Mouse (Mus musculus): ENCODE results near the gene Bmyc. TPM values are rescaled to one million over a fixed set of nuclear protein-coding genes. Genes with fewer than 3 reads are reported as not detected.
"Not testable (repeated sequence)": the region's sequence is repeated elsewhere in the genome, so short reads cannot be mapped to it uniquely, and the experiment has no call there.

Bmyc gene
- polyA plus RNA-seq, 1 experiment: 30.9 TPM

DNA sequence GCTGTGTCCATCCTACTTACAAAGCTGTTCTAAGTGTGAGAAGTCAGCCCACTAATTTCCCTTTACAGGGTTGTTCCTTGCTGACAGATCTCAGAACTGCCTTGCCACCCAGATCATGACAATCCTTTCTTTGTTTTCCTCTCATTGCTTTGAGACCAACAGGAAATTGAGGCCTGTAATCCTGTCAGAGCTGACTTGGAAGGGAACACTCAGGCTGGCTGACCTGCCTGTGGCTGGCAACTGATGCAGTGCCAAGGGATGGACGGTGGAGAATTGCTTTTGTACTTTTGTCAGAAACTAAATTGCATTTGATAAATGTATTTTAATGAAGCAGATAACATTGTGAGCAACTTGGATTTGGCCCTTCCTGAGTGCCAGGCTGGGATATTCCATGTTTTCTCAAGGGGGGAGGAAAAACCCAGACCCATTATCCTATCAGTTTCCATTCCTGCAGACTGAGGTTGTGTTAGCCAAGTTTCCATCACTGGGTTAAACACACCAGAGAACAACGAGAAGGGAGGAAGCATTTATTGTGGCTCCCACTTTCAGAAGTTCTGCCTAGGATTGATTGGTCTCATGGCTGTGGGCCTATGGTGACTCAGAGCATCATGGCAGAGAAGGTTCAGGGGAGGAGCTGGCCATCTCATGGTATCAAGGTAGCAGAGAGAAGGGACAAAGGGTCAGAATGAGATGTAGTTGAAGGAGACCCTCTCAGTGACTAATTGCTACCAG is 26.8 kb downstream of the Bmyc start:
- no peak for DNase-seq (ENCODE audit: low spot score)

DNA sequence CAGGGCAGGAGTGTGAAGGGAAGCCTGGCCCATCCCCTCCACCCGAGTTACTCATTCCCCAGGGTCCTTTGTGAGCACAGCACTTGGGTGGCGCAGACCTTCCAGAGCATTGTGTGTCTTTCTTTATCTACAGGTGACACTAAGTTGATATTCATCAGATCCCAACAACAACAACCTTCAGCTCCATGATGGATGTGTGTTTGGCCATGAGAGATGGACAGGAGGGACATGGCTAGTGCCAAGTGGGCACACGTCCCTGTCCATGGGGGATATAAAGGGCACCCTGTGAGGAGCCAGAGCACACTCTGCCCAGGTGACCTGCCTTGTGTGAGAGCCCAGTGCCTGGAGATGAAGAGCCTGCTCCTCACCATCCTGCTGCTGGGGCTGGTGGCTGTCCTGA is 30.2 kb downstream of the Bmyc start, which contains the start of gene Obp2b:
TSS of gene Obp2b (plus strand) at position 301 of the 400 bp plus-strand sequence.
- DNase-seq (ENCODE audit: low spot score): not testable (repeated sequence)

DNA sequence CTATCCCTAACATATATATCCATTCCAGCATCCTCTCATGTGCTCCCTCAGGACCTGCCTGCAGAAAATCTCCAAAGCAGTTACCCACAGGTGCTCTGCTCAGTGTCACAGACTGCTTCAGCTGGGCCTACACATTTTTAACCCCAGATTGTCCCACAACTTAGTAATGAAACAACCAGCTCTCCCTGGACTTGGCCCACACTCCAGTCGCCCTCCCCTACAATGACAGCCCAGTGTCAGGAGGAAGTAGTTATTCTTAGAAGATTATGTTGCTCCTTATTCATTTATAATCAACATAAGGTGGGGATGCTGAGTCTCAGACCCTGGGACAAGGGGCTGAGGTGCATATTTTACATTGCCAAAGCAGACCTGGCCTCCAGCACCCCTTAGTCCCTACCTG is 35.1 kb downstream of the Bmyc start:
- no peak for DNase-seq (ENCODE audit: low spot score)

DNA sequence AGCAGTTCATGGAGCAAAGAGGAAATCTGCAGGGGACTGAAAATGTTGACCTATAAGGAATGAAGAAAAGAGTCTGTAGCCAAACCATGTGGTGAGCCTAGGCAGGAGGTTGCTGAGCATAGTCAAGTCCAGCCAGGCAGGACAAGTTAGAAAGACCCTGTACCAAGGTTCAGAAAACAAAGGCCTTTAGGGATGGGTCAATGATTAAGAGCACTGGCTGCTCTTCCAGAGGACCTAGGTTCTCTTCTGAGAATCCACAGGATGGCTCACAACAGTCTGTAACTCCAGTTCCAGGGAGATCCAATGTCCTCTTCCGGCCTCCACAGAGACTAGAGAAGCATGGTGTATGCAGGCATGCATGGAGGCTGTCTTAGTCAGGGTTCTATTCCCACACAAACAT is 47.7 kb downstream of the Bmyc start:
- DNase-seq (ENCODE audit: low spot score): no peak

Other genes starting within 250 kb of the Bmyc start
- gene Clic3, start 249.9 kb upstream of the Bmyc start, polyA plus RNA-seq (2012; rRNA removed): 0.69 and 2.2 TPM in 2 replicates
- gene Paxx, start 245.6 kb upstream of the Bmyc start, polyA plus RNA-seq (2012; rRNA removed): 50.8 and 61.1 TPM in 2 replicates
- gene Ptgds, start 236.7 kb upstream of the Bmyc start, polyA plus RNA-seq (2012; rRNA removed): 0.38 and 0.74 TPM in 2 replicates
- not detected in 2 replicates for gene Lcn12, start 212.8 kb upstream of the Bmyc start, polyA plus RNA-seq (2012; rRNA removed)
- gene Fbxw5, start 206.0 kb upstream of the Bmyc start, polyA plus RNA-seq (2012; rRNA removed): 15.1 and 36.1 TPM in 2 replicates
- 2.3 and 2.4 TPM in 2 replicates for gene C8g, start 205.0 kb upstream of the Bmyc start, polyA plus RNA-seq (2012; rRNA removed)
- gene Traf2, start 159.8 kb upstream of the Bmyc start, polyA plus RNA-seq (2012; rRNA removed): 15.5 and 15.7 TPM in 2 replicates
- gene Edf1, start 148.9 kb upstream of the Bmyc start, polyA plus RNA-seq (2012; rRNA removed): 222 and 224 TPM in 2 replicates
- gene Mamdc4, start 131.9 kb upstream of the Bmyc start, polyA plus RNA-seq (2012; rRNA removed): 1.3 and 1.4 TPM in 2 replicates
- 64.2 and 75.6 TPM in 2 replicates for gene Phpt1, start 131.5 kb upstream of the Bmyc start, polyA plus RNA-seq (2012; rRNA removed)
- 0.47 and 0.57 TPM in 2 replicates for gene Ajm1, start 125.0 kb upstream of the Bmyc start, polyA plus RNA-seq (2012; rRNA removed)
- gene Rabl6, start 98.2 kb upstream of the Bmyc start, polyA plus RNA-seq (2012; rRNA removed): 66.5 and 73.8 TPM in 2 replicates
- gene Ccdc183, start 89.1 kb upstream of the Bmyc start, polyA plus RNA-seq (2012; rRNA removed): not detected in 2 replicates
- 55.4 and 59.7 TPM in 2 replicates for gene Tmem141, start 84.7 kb upstream of the Bmyc start, polyA plus RNA-seq (2012; rRNA removed)
- 22.9 and 30.6 TPM in 2 replicates for gene Fcna, start 78.7 kb upstream of the Bmyc start, polyA plus RNA-seq (2012; rRNA removed)
- 0.94 and 1.8 TPM in 2 replicates for gene Lcn8, start 53.6 kb upstream of the Bmyc start, polyA plus RNA-seq (2012; rRNA removed)
- gene Lcn5, start 48.8 kb upstream of the Bmyc start, polyA plus RNA-seq (2012; rRNA removed): 0.32 TPM in 1 of 2 replicates, not detected in the other
- 0.36 and 0.63 TPM in 2 replicates for gene Lcn6, start 30.0 kb upstream of the Bmyc start, polyA plus RNA-seq (2012; rRNA removed)
- gene Lcn10, start 24.0 kb upstream of the Bmyc start, polyA plus RNA-seq (2012; rRNA removed): 0.06 TPM in 1 of 2 replicates, not detected in the other
- not detected in 2 replicates for gene Obp2a, start 6.7 kb upstream of the Bmyc start, polyA plus RNA-seq (2012; rRNA removed)
- gene Obp2b, start 30.3 kb downstream of the Bmyc start, polyA plus RNA-seq (2012; rRNA removed): not detected in 2 replicates
- gene Lcn3, start 58.8 kb downstream of the Bmyc start, polyA plus RNA-seq (2012; rRNA removed): not detected in 2 replicates
- not detected in 2 replicates for gene Lcn11, start 70.3 kb downstream of the Bmyc start, polyA plus RNA-seq (2012; rRNA removed)
- not detected in 2 replicates for gene Gm13539, start 75.5 kb downstream of the Bmyc start, polyA plus RNA-seq (2012; rRNA removed)
- gene Glt6d1, start 109.1 kb downstream of the Bmyc start, polyA plus RNA-seq (2012; rRNA removed): not detected in 2 replicates
- not detected in 2 replicates for gene Lcn9, start 116.4 kb downstream of the Bmyc start, polyA plus RNA-seq (2012; rRNA removed)
- gene Sohlh1, start 140.5 kb downstream of the Bmyc start, polyA plus RNA-seq (2012; rRNA removed): 0.04 TPM in 1 of 2 replicates, not detected in the other
- 6.7 and 7.4 TPM in 2 replicates for gene Kcnt1, start 157.0 kb downstream of the Bmyc start, polyA plus RNA-seq (2012; rRNA removed)